ENCODE assay signal across 8 mouse cellular contexts in the genomic region with DNA sequence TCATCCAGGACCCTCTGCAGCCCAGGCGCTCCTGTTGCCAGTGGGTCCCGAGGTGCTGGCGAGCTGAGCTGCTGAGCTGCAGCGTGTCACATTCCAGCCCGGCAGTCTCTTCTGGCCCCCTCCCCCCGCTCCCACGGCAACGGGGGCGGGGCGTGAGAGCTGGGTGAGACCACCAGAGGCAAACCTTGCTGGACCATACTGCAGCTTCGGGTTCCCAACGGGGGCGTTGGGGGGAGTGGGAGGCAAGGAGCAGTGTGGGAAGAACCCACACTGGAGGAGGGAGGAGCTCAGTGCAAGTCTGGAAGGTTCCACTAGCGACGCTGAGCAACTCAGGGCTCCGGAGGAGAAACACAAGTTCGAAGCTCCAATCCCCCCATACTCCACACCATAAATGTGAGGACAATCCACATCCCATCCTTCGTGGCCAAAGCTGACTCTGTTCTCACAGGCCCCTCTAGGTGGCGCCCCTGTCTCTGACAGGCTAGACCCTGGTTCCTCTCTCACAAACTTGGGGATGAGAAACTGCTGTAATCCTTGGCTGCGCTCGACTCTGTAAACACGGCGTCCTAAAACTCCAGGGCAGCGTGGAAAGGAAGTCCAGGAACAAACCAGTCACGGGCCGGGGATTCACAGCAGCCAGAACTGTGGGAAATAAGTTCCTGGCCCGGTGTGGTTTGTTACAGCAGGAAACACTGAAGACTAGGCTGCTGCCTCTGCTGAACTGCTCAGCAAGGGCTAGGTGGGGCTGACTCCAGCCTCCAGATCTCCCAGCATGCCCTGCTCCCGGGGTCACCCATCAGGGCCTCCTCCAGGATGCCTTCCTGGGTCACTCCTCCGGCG. TPM values are rescaled to one million over a fixed set of nuclear protein-coding genes. Genes with fewer than 3 reads are reported as not detected.
A peak's percentile ranks its signal among the peaks of the same experiment; 100 is the strongest.
DNase-seq lines count a peak whose midpoint lies in the region; ATAC-seq and TF ChIP-seq lines count a peak whose summit lies in the region.

No protein-coding gene starts in this region.

- peak overlapping the region; percentile 71 for H3K4me2 ChIP-seq in heart, embryonic 13.5 days
- H3K4me2 ChIP-seq in liver, embryonic 11.5 days = peak overlapping the region; percentile 63
- H3K4me2 ChIP-seq in myocyte (ENCODE audit: low read depth) = peak overlapping the region; percentile 81

- H3K4me1 ChIP-seq in brown adipose tissue, adult 24 weeks (ENCODE audit: control insufficient read depth, insufficient read depth, insufficient read length, low read length) = peaks cover 6% of the 10 kb centered on the region
- H3K4me1 ChIP-seq in heart, embryonic 13.5 days = peaks cover 19% of the 10 kb centered on the region
- H3K4me1 ChIP-seq in liver, embryonic 11.5 days (replicated peaks; ENCODE audit: control insufficient read depth, insufficient read depth, low read length) = 0 out of 2 replicates have a peak, but pooled peaks cover 4% of the 10 kb centered on the region

- 0 out of 2 replicates have a peak, but pooled peaks cover 6% of the 10 kb centered on the region for H3K36me3 ChIP-seq in heart, embryonic 13.5 days
- H3K36me3 ChIP-seq in liver, embryonic 11.5 days (ENCODE audit: control insufficient read depth, insufficient read depth, low read length) = no peaks in the 10 kb centered on the region
- H3K36me3 ChIP-seq in myocyte (ENCODE audit: control insufficient read depth, insufficient read depth) = no peaks in the 10 kb centered on the region
- H3K36me3 ChIP-seq in splenic B cell, adult 2 months (ENCODE audit: control insufficient read depth, insufficient read depth, low read length, poor library complexity, severe bottlenecking) = no peaks in the 10 kb centered on the region

- H3K9me3 ChIP-seq in heart, embryonic 13.5 days = peaks cover 2% of the 10 kb centered on the region; the same call in 1 of the 2 replicates
- H3K9me3 ChIP-seq in liver, embryonic 11.5 days (ENCODE audit: control insufficient read depth, low read length) = no peaks in the 10 kb centered on the region

- no peaks in the 10 kb centered on the region for H3K27me3 ChIP-seq in heart, embryonic 13.5 days (replicated peaks)
- H3K27me3 ChIP-seq in liver, embryonic 11.5 days (replicated peaks; ENCODE audit: control insufficient read depth, insufficient read depth, low read length) = no peaks in the 10 kb centered on the region
- no peaks in the 10 kb centered on the region for H3K27me3 ChIP-seq in myocyte (ENCODE audit: control insufficient read depth, insufficient read depth, insufficient read length)
- no peaks in the 10 kb centered on the region for H3K27me3 ChIP-seq in splenic B cell, adult 2 months (ENCODE audit: control insufficient read depth, insufficient read depth, low read length, poor library complexity, severe bottlenecking)

- no peaks in the 10 kb centered on the region for H3K79me2 ChIP-seq in myocyte (ENCODE audit: control insufficient read depth, insufficient read depth)

- H3K9ac ChIP-seq in heart, embryonic 13.5 days = peak overlapping the region; percentile 80
- H3K9ac ChIP-seq in liver, embryonic 11.5 days (ENCODE audit: low read depth, low read length) = peak overlapping the region; percentile 20; the same call in 1 of the 2 replicates

- TF ChIP-seq POLR2A in myocyte (IDR thresholded peaks at IDR 0.05; ENCODE audit: insufficient read length, low read depth) = peak; percentile 23

- 2% methylated on average over 30 of the region's 30 CpGs for WGBS in heart, embryonic 13.5 days
- 2% methylated on average over 30 of the region's 30 CpGs for WGBS in liver, embryonic 11.5 days

- peak; percentile 77 for DNase-seq in 3134 (ENCODE audit: extremely low read depth, insufficient read length, low spot score)
- peak; percentile 87 for DNase-seq in fibroblast of lung, adult 2 months (ENCODE audit: low read depth)
- DNase-seq in kidney, postnatal 10 days = peak; percentile 96
- DNase-seq in liver, embryonic 11.5 days (ENCODE audit: low spot score) = peak; percentile 82
- DNase-seq in splenic B cell, adult 2 months (ENCODE audit: low read depth, low spot score) = peak; percentile 63

- ATAC-seq in heart, embryonic 13.5 days (ENCODE audit: extremely low read depth, insufficient number of reproducible peaks, low FRiP score, low TSS enrichment) = peak; percentile 42; the same call in 1 of the 2 replicates
- ATAC-seq in liver, embryonic 11.5 days (replicated peaks; ENCODE audit: low FRiP score) = peak; percentile 84

- H3K4me3 ChIP-seq in brown adipose tissue, adult 24 weeks (ENCODE audit: insufficient read depth, low read depth, low read length) = peak overlapping the region; percentile 43
- peak overlapping the region; percentile 47 for H3K4me3 ChIP-seq in heart, embryonic 13.5 days
- peak overlapping the region; percentile 31 for H3K4me3 ChIP-seq in liver, embryonic 11.5 days (ENCODE audit: low read depth, low read length)
- H3K4me3 ChIP-seq in myocyte = no peak overlapping the region

- H3ac ChIP-seq in myocyte (ENCODE audit: control insufficient read depth, insufficient read length) = no peak overlapping the region

- H3K27ac ChIP-seq in brown adipose tissue, adult 24 weeks (replicated peaks; ENCODE audit: low read depth, low read length) = peak overlapping the region; percentile 76
- H3K27ac ChIP-seq in heart, embryonic 13.5 days (replicated peaks) = peak overlapping the region; percentile 76
- peak overlapping the region; percentile 22; the same call in 1 of the 2 replicates for H3K27ac ChIP-seq in liver, embryonic 11.5 days (ENCODE audit: low read depth, low read length)

TF ChIP-seq in myocyte, 11 proteins besides CTCF, POLR2A, EP300 and RAD21:
- TF ChIP-seq USF1 (IDR thresholded peaks at IDR 0.05; ENCODE audit: low read depth) (no peak), E2F4 (IDR thresholded peaks at IDR 0.05; ENCODE audit: insufficient read depth) (no peak), CEBPB (IDR thresholded peaks at IDR 0.05; ENCODE audit: insufficient read depth, poor library complexity, severe bottlenecking) (no peak)

RNA-seq across cellular contexts. Expression of a gene that starts 41.0 kb away (rescaled TPM):
- 3.5 and 5.5 TPM in 2 replicates for polyA plus RNA-seq in brown adipose tissue, adult 24 weeks (2012; ENCODE audit: insufficient read depth, insufficient read length, missing spikeins)
- 14.4 and 14.8 TPM in 2 replicates for polyA plus RNA-seq in heart, embryonic 13.5 days (2015; fragmentation: Nextera tagmentation; extraction: Ambion mirVana)
- polyA plus RNA-seq in liver, embryonic 11.5 days (2014; fragmentation: Nextera tagmentation; extraction: Ambion mirVana) = 1.8 and 2.2 TPM in 2 replicates
- polyA plus RNA-seq in myocyte (2012; fragmentation: generic; extraction: Trizol) = 16.6 TPM

RNA-seq across cellular contexts. Expression of a gene that starts 46.6 kb away (rescaled TPM):
- not detected in 2 replicates for polyA plus RNA-seq in brown adipose tissue, adult 24 weeks (2012; ENCODE audit: insufficient read depth, insufficient read length, missing spikeins)
- polyA plus RNA-seq in heart, embryonic 13.5 days (2015; fragmentation: Nextera tagmentation; extraction: Ambion mirVana) = not detected in 2 replicates
- polyA plus RNA-seq in liver, embryonic 11.5 days (2014; fragmentation: Nextera tagmentation; extraction: Ambion mirVana) = 0.09 TPM in 1 of 2 replicates, not detected in the other
- polyA plus RNA-seq in myocyte (2012; fragmentation: generic; extraction: Trizol) = not detected

Comparison
In these comparisons a context has a peak if more than half of its experiments do, and no peak if none do; other contexts are left out.
1. H3K27ac ChIP-seq: peak in every context shown above with its lines; median percentile 76 in brown adipose tissue, adult 24 weeks; 76 in heart, embryonic 13.5 days; 22 in liver, embryonic 11.5 days.